ENCODE assay signal across 8 mouse cellular contexts in the genomic region with DNA sequence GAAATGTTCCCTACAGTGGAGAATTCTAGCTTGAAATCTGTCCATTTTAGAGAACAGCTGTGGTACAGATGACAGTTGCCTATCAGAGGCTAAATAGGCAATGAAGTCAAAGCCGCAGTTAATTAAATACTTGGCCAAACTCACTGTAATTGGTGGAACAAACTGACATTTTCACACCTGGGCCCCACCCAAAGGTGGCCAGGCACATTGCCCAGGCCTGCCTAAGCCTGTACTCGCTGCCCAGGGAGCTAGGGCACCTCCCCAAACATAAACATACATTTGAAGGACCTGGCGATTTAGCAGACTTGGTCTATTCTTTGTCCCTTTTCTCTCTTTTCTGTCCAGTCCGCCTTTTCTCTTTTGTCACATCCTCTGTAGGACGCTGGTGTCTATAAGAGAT. TPM values are rescaled to one million over a fixed set of nuclear protein-coding genes. Genes with fewer than 3 reads are reported as not detected.
A peak's percentile ranks its signal among the peaks of the same experiment; 100 is the strongest.
DNase-seq lines count a peak whose midpoint lies in the region; ATAC-seq and TF ChIP-seq lines count a peak whose summit lies in the region.

A gene (plus strand): TSS at position 276 of the 400 bp plus-strand sequence.

- WGBS in forebrain, embryonic 14.5 days = 28% methylated on average over 5 of the region's 5 CpGs
- 30% methylated on average over 5 of the region's 5 CpGs for WGBS in limb, embryonic 11.5 days
- 33% methylated on average over 5 of the region's 5 CpGs for WGBS in neural tube, embryonic 12.5 days

- in situ Hi-C loops in ES-E14 (cut with MboI; ENCODE audit: low sequenced_read_pairs in 2 of 2, unreplicated experiment in 2 of 2) = no loop called here

- peaks cover 7% of the 10 kb centered on the region for H3K36me3 ChIP-seq in ES-E14 (ENCODE audit: control insufficient read depth, insufficient read depth, low read length, poor library complexity, severe bottlenecking)
- H3K36me3 ChIP-seq in forebrain, embryonic 14.5 days (ENCODE audit: control insufficient read depth, insufficient read depth, low read length) = peaks cover 51% of the 10 kb centered on the region
- H3K36me3 ChIP-seq in limb, embryonic 11.5 days (ENCODE audit: control insufficient read depth, insufficient read depth, low read length) = peaks cover 18% of the 10 kb centered on the region
- H3K36me3 ChIP-seq in neural tube, embryonic 12.5 days = peaks cover 36% of the 10 kb centered on the region

- peak within 1 kb of the TSS; percentile 53 for H3K9ac ChIP-seq in ES-E14 (ENCODE audit: insufficient read depth, low read depth, low read length, poor library complexity, severe bottlenecking)
- peak within 1 kb of the TSS; percentile 71 for H3K9ac ChIP-seq in forebrain, embryonic 14.5 days (ENCODE audit: low read length)
- H3K9ac ChIP-seq in limb, embryonic 11.5 days (ENCODE audit: low read length) = peak within 1 kb of the TSS; percentile 69
- H3K9ac ChIP-seq in neural tube, embryonic 12.5 days = peak within 1 kb of the TSS; percentile 71

- no peaks in the 10 kb centered on the region for H3K27me3 ChIP-seq in forebrain, embryonic 14.5 days (replicated peaks; ENCODE audit: control insufficient read depth, insufficient read depth, low read length)
- no peaks in the 10 kb centered on the region for H3K27me3 ChIP-seq in limb, embryonic 11.5 days (ENCODE audit: control insufficient read depth, insufficient read depth, low read length)
- H3K27me3 ChIP-seq in neural tube, embryonic 12.5 days (replicated peaks) = no peaks in the 10 kb centered on the region

- no peaks in the 10 kb centered on the region for H3K9me3 ChIP-seq in ES-E14 (ENCODE audit: control insufficient read depth, insufficient read depth, low read depth, low read length)
- no peaks in the 10 kb centered on the region for H3K9me3 ChIP-seq in forebrain, embryonic 14.5 days (replicated peaks; ENCODE audit: control insufficient read depth, low read length)
- H3K9me3 ChIP-seq in limb, embryonic 11.5 days (ENCODE audit: control insufficient read depth, low read length) = no peaks in the 10 kb centered on the region
- no peaks in the 10 kb centered on the region for H3K9me3 ChIP-seq in neural tube, embryonic 12.5 days

- peak; percentile 17 for DNase-seq in gastrocnemius, adult 2 months
- no peak for DNase-seq in gastrocnemius, postnatal 25 days
- DNase-seq in ES-E14 (ENCODE audit: low read depth, low spot score) = no peak
- no peak for DNase-seq in forebrain, embryonic 14.5 days (ENCODE audit: low spot score)
- DNase-seq in limb, embryonic 11.5 days (ENCODE audit: low spot score) = no peak
- no peak for DNase-seq in right cerebral cortex, postnatal 36 days (ENCODE audit: low spot score in 2 of 2)
- no peak for DNase-seq in layer of hippocampus, postnatal 14 days (ENCODE audit: low spot score in 2 of 2)

- H3K4me3 ChIP-seq in gastrocnemius, adult 2 months = peak within 1 kb of the TSS; percentile 95
- peak within 1 kb of the TSS; percentile 62 to 90 for H3K4me3 ChIP-seq in ES-E14 (ENCODE audit: insufficient read depth in 1 of 2, low read depth in 1 of 2, low read length in 2 of 2, poor library complexity in 1 of 2, severe bottlenecking in 1 of 2)
- H3K4me3 ChIP-seq in forebrain, embryonic 14.5 days (ENCODE audit: low read depth, low read length) = peak within 1 kb of the TSS; percentile 59
- H3K4me3 ChIP-seq in limb, embryonic 11.5 days (ENCODE audit: low read depth, low read length) = peak within 1 kb of the TSS; percentile 57
- peak within 1 kb of the TSS; percentile 61 for H3K4me3 ChIP-seq in neural tube, embryonic 12.5 days

- TF ChIP-seq CTCF in gastrocnemius, adult 2 months (IDR thresholded peaks at IDR 0.05) = no peak

- intact Hi-C loops in gastrocnemius, adult 2 months (cut with DNase I) = loop anchor here (1.0 to 2.0 kb wide), 2 partner anchors 25 to 38 kb away; no protein-coding TSS in a partner anchor

- H3K4me1 ChIP-seq in ES-E14 (ENCODE audit: control insufficient read depth in 2 of 2, insufficient read depth in 2 of 2, low read length in 2 of 2, poor library complexity in 1 of 2) = peaks cover 0 to 2% of the 10 kb centered on the region in 2 experiments; a peak in 1 of 4 replicates
- H3K4me1 ChIP-seq in forebrain, embryonic 14.5 days (ENCODE audit: control insufficient read depth, insufficient read depth, low read length) = peaks cover 11% of the 10 kb centered on the region
- peaks cover 4% of the 10 kb centered on the region; the same call in 1 of the 2 replicates for H3K4me1 ChIP-seq in limb, embryonic 11.5 days (ENCODE audit: control insufficient read depth, insufficient read depth, low read length)
- H3K4me1 ChIP-seq in neural tube, embryonic 12.5 days = peaks cover 17% of the 10 kb centered on the region; the same call in 1 of the 2 replicates

- H3K4me2 ChIP-seq in forebrain, embryonic 14.5 days (ENCODE audit: low read length) = peak within 1 kb of the TSS; percentile 82
- H3K4me2 ChIP-seq in limb, embryonic 11.5 days (ENCODE audit: low read depth, severe bottlenecking) = peak within 1 kb of the TSS; percentile 94
- peak within 1 kb of the TSS; percentile 69 for H3K4me2 ChIP-seq in neural tube, embryonic 12.5 days (replicated peaks)

- ATAC-seq in forebrain, embryonic 14.5 days = no peak
- no peak for ATAC-seq in limb, embryonic 11.5 days (ENCODE audit: insufficient number of reproducible peaks, low FRiP score, low TSS enrichment, low read depth)
- ATAC-seq in neural tube, embryonic 12.5 days (ENCODE audit: low FRiP score, low read depth) = no peak

- H3K27ac ChIP-seq in gastrocnemius, adult 2 months = peak within 1 kb of the TSS; percentile 90
- H3K27ac ChIP-seq in ES-E14 (ENCODE audit: insufficient read depth, low read depth, low read length, poor library complexity, severe bottlenecking) = no peak within 1 kb of the TSS; the same call in 1 of the 2 replicates
- H3K27ac ChIP-seq in forebrain, embryonic 14.5 days (ENCODE audit: low read depth, low read length) = peak within 1 kb of the TSS; percentile 55; the same call in 1 of the 2 replicates
- H3K27ac ChIP-seq in limb, embryonic 11.5 days (replicated peaks; ENCODE audit: low read depth, low read length) = peak within 1 kb of the TSS; percentile 52; the same call in 1 of the 2 replicates
- H3K27ac ChIP-seq in neural tube, embryonic 12.5 days = no peak within 1 kb of the TSS

TF ChIP-seq in ES-E14, 5 proteins besides CTCF, POLR2A, EP300 and RAD21:
- TF ChIP-seq ZNF384 (IDR thresholded peaks at IDR 0.05; ENCODE audit: low read depth, low read length) = no peak
- no peak for TF ChIP-seq HCFC1 (IDR thresholded peaks at IDR 0.05; ENCODE audit: borderline replicate concordance, insufficient read depth, low read length)
- no peak for TF ChIP-seq MAFK (IDR thresholded peaks at IDR 0.05; ENCODE audit: insufficient read depth, low read depth, low read length)
- no peak for TF ChIP-seq ZC3H11A (IDR thresholded peaks at IDR 0.05; ENCODE audit: borderline replicate concordance, low read depth, low read length)
- TF ChIP-seq CHD2 (IDR thresholded peaks at IDR 0.05; ENCODE audit: low read depth, low read length) = no peak
TF ChIP-seq in ES-E14: peak in this region for 0.

RNA-seq across cellular contexts. Expression of the gene that starts here (rescaled TPM):
- total RNA-seq in gastrocnemius, adult 2 months (2021) = 1 to 10 TPM; 1.4 to 2.0 TPM
- 1 to 10 TPM; 1.4 to 1.8 TPM for total RNA-seq in gastrocnemius, postnatal 25 days (2021)
- 2.7 and 2.9 TPM in 2 replicates for total RNA-seq in ES-E14 (2012; rRNA removed)
- polyA plus RNA-seq in forebrain, embryonic 14.5 days (2014; fragmentation: Nextera tagmentation; extraction: Ambion mirVana) = 3.1 and 3.8 TPM in 2 replicates
- 1.3 and 1.6 TPM in 2 replicates for polyA plus RNA-seq in limb, embryonic 11.5 days (2014; fragmentation: Nextera tagmentation; extraction: Ambion mirVana)
- 3.5 and 3.8 TPM in 2 replicates for polyA plus RNA-seq in neural tube, embryonic 12.5 days (2016; fragmentation: Nextera tagmentation; extraction: Ambion mirVana)
- total RNA-seq in layer of hippocampus, postnatal 14 days (2021) = 1 to 10 TPM; 3.4 to 5.7 TPM

Comparison
In these comparisons a context has a peak if more than half of its experiments do, and no peak if none do; other contexts are left out.
1. H3K27ac ChIP-seq: peak in gastrocnemius, adult 2 months (single experiment), forebrain, embryonic 14.5 days (single experiment) and limb, embryonic 11.5 days (single experiment); none in ES-E14 (single experiment) and neural tube, embryonic 12.5 days (single experiment).
2. Peak in every context shown above with its lines, with median percentiles within 50 percentile points of each other: H3K4me3 ChIP-seq, H3K9ac ChIP-seq and H3K4me2 ChIP-seq.